Mouse (Mus musculus): ENCODE data around the gene Carmil2. TPM values are rescaled to one million over a fixed set of nuclear protein-coding genes. Genes with fewer than 3 reads are reported as not detected.

The Carmil2 gene
- total RNA-seq, 2 experiments from 2014 or later: 0.18 to 0.35 TPM

GRCm38 (mm10) chr8:105694051-105694799 lies 8.2 kb downstream of the Carmil2 start:
- intact Hi-C loops (cut with DNase I; ENCODE audit: low total_unique reads): no loop called here
- no peak for DNase-seq

- no peak for DNase-seq
- intact Hi-C loops (cut with DNase I; ENCODE audit: low total_unique reads): no loop called here
Observed at GRCm38 (mm10) chr8:105695080-105695780, 9.2 kb downstream of the Carmil2 start.

GRCm38 (mm10) chr8:105697196-105697780 lies 11.2 kb downstream of the Carmil2 start:
- intact Hi-C loops (cut with DNase I; ENCODE audit: low total_unique reads): no loop called here
- DNase-seq: no peak

GRCm38 (mm10) chr8:105698734-105699133 lies 12.7 kb downstream of the Carmil2 start:
- DNase-seq: no peak
- intact Hi-C loops (cut with DNase I; ENCODE audit: low total_unique reads): no loop called here

GRCm38 (mm10) chr8:105699488-105700215 lies 13.6 kb downstream of the Carmil2 start:
- DNase-seq: no peak
- intact Hi-C loops (cut with DNase I; ENCODE audit: low total_unique reads): no loop called here

- DNase-seq: peak; percentile 37
- intact Hi-C loops (cut with DNase I; ENCODE audit: low total_unique reads): no loop called here
Observed at GRCm38 (mm10) chr8:105700566-105700965, 14.5 kb downstream of the Carmil2 start.

- DNase-seq: peak; percentile 95
- intact Hi-C loops (cut with DNase I; ENCODE audit: low total_unique reads): no loop called here
Observed at GRCm38 (mm10) chr8:105700966-105701824, 15.1 kb downstream of the Carmil2 start, which contains the start of the genes Acd and Pard6a. TSS of gene Acd (minus strand) at chr8:105701102. TSS of gene Pard6a (plus strand) at chr8:105701148.

GRCm38 (mm10) chr8:105702001-105702401 lies 15.9 kb downstream of the Carmil2 start:
- no peak for DNase-seq
- intact Hi-C loops (cut with DNase I; ENCODE audit: low total_unique reads): no loop called here

GRCm38 (mm10) chr8:105702731-105703415 lies 16.8 kb downstream of the Carmil2 start:
- intact Hi-C loops (cut with DNase I; ENCODE audit: low total_unique reads): no loop called here
- DNase-seq: no peak

- no peak for DNase-seq
- intact Hi-C loops (cut with DNase I; ENCODE audit: low total_unique reads): no loop called here
Observed at GRCm38 (mm10) chr8:105704146-105704812, 18.2 kb downstream of the Carmil2 start.

GRCm38 (mm10) chr8:105704955-105705354 lies 18.9 kb downstream of the Carmil2 start:
- intact Hi-C loops (cut with DNase I; ENCODE audit: low total_unique reads): no loop called here
- DNase-seq: no peak

GRCm38 (mm10) chr8:105706426-105706825 lies 20.4 kb downstream of the Carmil2 start:
- no peak for DNase-seq
- intact Hi-C loops (cut with DNase I; ENCODE audit: low total_unique reads): no loop called here

- peak; percentile 81 for DNase-seq
- intact Hi-C loops (cut with DNase I; ENCODE audit: low total_unique reads): no loop called here
Observed at GRCm38 (mm10) chr8:105707498-105708403, 21.7 kb downstream of the Carmil2 start, which contains the start of the genes 4933405L10Rik and Enkd1. TSS of gene 4933405L10Rik (plus strand) at chr8:105707655. TSS of gene Enkd1 (minus strand) at chr8:105708210.

- DNase-seq: no peak
- intact Hi-C loops (cut with DNase I; ENCODE audit: low total_unique reads): no loop called here
Observed at GRCm38 (mm10) chr8:105708675-105709074, 22.6 kb downstream of the Carmil2 start.

GRCm38 (mm10) chr8:105709317-105709716 lies 23.2 kb downstream of the Carmil2 start:
- no peak for DNase-seq
- intact Hi-C loops (cut with DNase I; ENCODE audit: low total_unique reads): no loop called here

- DNase-seq: no peak
- intact Hi-C loops (cut with DNase I; ENCODE audit: low total_unique reads): loop anchor here (5.0 kb wide), 2 partner anchors 120 to 215 kb away; no protein-coding TSS in a partner anchor
Observed at GRCm38 (mm10) chr8:105712286-105712685, 26.2 kb downstream of the Carmil2 start.
